Mouse (Mus musculus) liver, adult 2 months (tissue): Measurements from ENCODE around the gene 9130213A22Rik. TPM values are rescaled to one million over a fixed set of nuclear protein-coding genes. Genes with fewer than 3 reads are reported as not detected.

ENCODE experiments used
- DNase-seq: peaks from one replicate; pipeline ENCODE4 v3.0.0-alpha.2; 2011; ENCODE audit warnings: low read depth, low spot score; ENCODE audit errors: extremely low read depth
- H3K27ac ChIP-seq: fragments of 200-500 bp; replicated peaks from 2 replicates; pipeline ENCODE4 v1.5.1; 2012; ENCODE audit warnings: low read depth, mild to moderate bottlenecking, control low read depth, inconsistent platforms, low read length; ENCODE audit not compliant: insufficient read depth
- H3K27me3 ChIP-seq: fragments of 200-500 bp; 2 replicates; pipeline ENCODE4 v1.6.1; 2012; ENCODE audit warnings: mild to moderate bottlenecking, moderate library complexity, low read length, inconsistent platforms; ENCODE audit not compliant: control insufficient read depth, insufficient read depth
- H3K36me3 ChIP-seq: fragments of 200-500 bp; 2 replicates; pipeline ENCODE4 v1.6.1; 2012; ENCODE audit warnings: low read length, inconsistent platforms; ENCODE audit not compliant: control insufficient read depth, insufficient read depth
- H3K4me1 ChIP-seq: fragments of 200-500 bp; 2 replicates; pipeline ENCODE4 v1.6.1; 2011; ENCODE audit warnings: low read length; ENCODE audit not compliant: control insufficient read depth, insufficient read depth
- H3K4me3 ChIP-seq: fragments of 200-500 bp; 2 replicates; pipeline ENCODE4 v1.5.1; 2011; ENCODE audit warnings: low read depth, mild to moderate bottlenecking, control low read depth, low read length, moderate library complexity; ENCODE audit not compliant: insufficient read depth
- H3K79me2 ChIP-seq: fragments of 200-500 bp; 2 replicates; pipeline ENCODE4 v1.6.1; 2012; ENCODE audit warnings: inconsistent platforms, mild to moderate bottlenecking, low read length, moderate library complexity; ENCODE audit not compliant: control insufficient read depth, insufficient read depth
- H3K9ac ChIP-seq: fragments of 200-500 bp; 2 replicates; pipeline ENCODE4 v1.6.1; 2012; ENCODE audit warnings: low read depth, mild to moderate bottlenecking, control low read depth, inconsistent platforms, low read length
- CTCF ChIP-seq: fragments of 200-500 bp; IDR thresholded peaks from 2 replicates; pipeline ENCODE4 v1.5.1; 2011; ENCODE audit warnings: low read depth, low read length, control low read depth
- POLR2A ChIP-seq: fragments of 200-500 bp; IDR thresholded peaks from 2 replicates; pipeline ENCODE4 v1.6.1; 2011; ENCODE audit warnings: low read length, control low read depth; ENCODE audit not compliant: insufficient read depth; ENCODE audit errors: extremely low read depth
- WGBS: fragments of 180-500 bp; shearing (Covaris S2); methylation state at CpG from one replicate; pipeline ENCODE4 v1.1.7; 2018; 5-methylcytosine and 5-hydroxymethylcytosine counted together
- polyA plus RNA-seq: library from polyadenylated mRNA; depleted of rRNA; stranded (reverse); fragments of >200 nt; gene quantifications from 2 replicates; pipeline ENCODE4 v1.2.3, GENCODE M21; 2012
- total RNA-seq: library from RNA; depleted of rRNA; stranded (reverse); fragments of >200 nt; gene quantifications from 2 replicates; pipeline ENCODE4 v1.2.3, GENCODE M21; 2014

The 9130213A22Rik gene
- total and polyA plus RNA-seq, 2 experiments, result 0.05 TPM; not detected in 1

- no peak for DNase-seq
- Histone ChIP-seq H3K4me1 (peaks cover 4% of the 10 kb centered on the region; the same call in 1 of the 2 replicates), H3K27me3 (no peaks in the 10 kb centered on the region), H3K4me3 (peak overlapping the region; percentile 26; the same call in 1 of the 2 replicates), H3K27ac (no peak overlapping the region), H3K36me3 (no peaks in the 10 kb centered on the region), H3K79me2 (no peaks in the 10 kb centered on the region), H3K9ac (no peak overlapping the region)
- 66% methylated on average over 8 of the region's 8 CpGs for WGBS
- TF ChIP-seq POLR2A (no peak), CTCF (no peak)
Observed at GRCm38 (mm10) chr11:69134622-69134968, 12.2 kb upstream of the 9130213A22Rik start.

GRCm38 (mm10) chr11:69133923-69134621 lies 11.7 kb upstream of the 9130213A22Rik start:
- peak; percentile 37 for DNase-seq
- Histone ChIP-seq H3K36me3 (no peaks in the 10 kb centered on the region), H3K27me3 (no peaks in the 10 kb centered on the region), H3K4me1 (peaks cover 4% of the 10 kb centered on the region; the same call in 1 of the 2 replicates), H3K79me2 (no peaks in the 10 kb centered on the region), H3K27ac (no peak overlapping the region), H3K9ac (peak overlapping the region; percentile 2; the same call in 1 of the 2 replicates), H3K4me3 (peak overlapping the region; percentile 26)
- TF ChIP-seq POLR2A, result no peak
- peak; percentile 46 for TF ChIP-seq CTCF
- WGBS, result 8% methylated on average over 34 of the region's 34 CpGs

- H3K9ac ChIP-seq, result no peak overlapping the region
- H3K4me3 ChIP-seq, result no peak overlapping the region
- 34% methylated on average over 5 of the region's 5 CpGs for whole genome bisulfite sequencing
- no peak for DNase-seq
- no peak overlapping the region for H3K27ac ChIP-seq
- H3K79me2 ChIP-seq, result no peaks in the 10 kb centered on the region
- no peak for TF ChIP-seq CTCF
- TF ChIP-seq POLR2A, result no peak
- peaks cover 4% of the 10 kb centered on the region; the same call in 1 of the 2 replicates for H3K4me1 ChIP-seq
- H3K36me3 ChIP-seq, result no peaks in the 10 kb centered on the region
- no peaks in the 10 kb centered on the region for H3K27me3 ChIP-seq
Observed at GRCm38 (mm10) chr11:69133566-69133922, 11.2 kb upstream of the 9130213A22Rik start.

GRCm38 (mm10) chr11:69128426-69129122 lies 6.2 kb upstream of the 9130213A22Rik start:
- Histone ChIP-seq H3K79me2 (no peaks in the 10 kb centered on the region), H3K9ac (no peak overlapping the region), H3K36me3 (no peaks in the 10 kb centered on the region), H3K27ac (no peak overlapping the region), H3K4me3 (no peak overlapping the region), H3K4me1 (peaks cover 8% of the 10 kb centered on the region; the same call in 1 of the 2 replicates), H3K27me3 (no peaks in the 10 kb centered on the region)
- 68% methylated on average over 8 of the region's 8 CpGs for WGBS
- no peak for DNase-seq
- TF ChIP-seq CTCF (no peak), POLR2A (no peak)

- no peaks in the 10 kb centered on the region for H3K36me3 ChIP-seq
- no peaks in the 10 kb centered on the region for H3K27me3 ChIP-seq
- WGBS, result 73% methylated on average over 2 of the region's 2 CpGs
- H3K27ac ChIP-seq, result no peak overlapping the region
- no peaks in the 10 kb centered on the region for H3K79me2 ChIP-seq
- peaks cover 11% of the 10 kb centered on the region; the same call in 1 of the 2 replicates for H3K4me1 ChIP-seq
- no peak overlapping the region for H3K4me3 ChIP-seq
- H3K9ac ChIP-seq, result no peak overlapping the region
- no peak for DNase-seq
- TF ChIP-seq POLR2A, result no peak
- TF ChIP-seq CTCF, result no peak
Observed at GRCm38 (mm10) chr11:69126706-69127095, 4.3 kb upstream of the 9130213A22Rik start.
